Mouse (Mus musculus): ENCODE data around the gene Prdm10.

Prdm10 gene

DNA sequence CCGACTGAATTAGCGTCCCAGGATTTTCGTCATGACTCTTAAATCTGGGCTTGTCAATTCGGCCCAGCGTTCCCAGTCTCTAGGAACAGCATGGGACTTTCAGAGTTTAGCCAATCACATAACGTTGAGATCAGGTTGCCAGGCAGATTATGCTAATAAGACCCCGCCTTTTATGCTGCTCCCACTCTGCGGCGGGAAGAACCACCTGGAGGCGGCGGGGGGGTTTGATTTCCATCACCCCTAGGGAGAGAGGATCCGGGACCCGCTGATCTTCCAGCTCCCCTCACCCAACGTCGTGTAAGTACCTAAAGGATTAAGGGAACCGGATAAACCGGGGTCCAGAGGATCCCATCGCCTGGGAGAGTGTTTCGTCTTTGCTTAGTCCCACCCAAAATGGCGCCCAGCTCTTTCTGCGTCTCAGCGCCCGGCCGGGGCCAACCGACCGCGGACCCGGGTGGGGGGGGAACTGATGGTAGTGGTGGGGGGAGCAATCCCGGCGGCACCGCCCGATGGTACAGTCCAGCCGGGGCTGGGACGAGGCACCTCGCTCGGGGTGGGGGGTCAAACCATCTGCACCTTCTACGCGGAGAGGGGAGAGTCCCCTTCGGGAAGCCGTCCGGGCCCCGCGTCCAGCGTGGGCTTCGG lies at the start of gene Prdm10:
Gene Prdm10 (plus strand): TSS at position 173 of the 645 bp plus-strand sequence.
- DNase-seq (ENCODE audit: low spot score in 2 of 2) = peak; percentile 96 to 99

DNA sequence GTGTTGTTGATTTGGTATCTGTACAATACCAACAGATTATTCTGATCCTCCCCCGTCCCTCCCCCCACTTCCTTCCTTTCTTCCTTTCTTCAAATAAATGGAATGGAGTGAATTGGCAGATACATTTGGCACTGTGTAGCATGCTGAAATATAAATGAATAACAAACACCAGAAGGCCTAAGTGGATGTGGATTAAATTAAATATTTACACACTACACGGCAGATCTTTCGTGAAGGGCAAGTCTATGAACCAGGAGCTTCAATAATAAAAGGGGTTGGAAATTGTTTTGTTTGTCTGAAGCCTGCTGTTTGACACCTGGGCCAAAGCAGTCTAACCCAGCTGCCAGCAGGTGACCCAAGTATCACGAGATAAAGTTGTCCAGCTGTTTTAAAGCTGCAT lies 45.3 kb upstream of the Prdm10 start:
- no peak for DNase-seq (ENCODE audit: low spot score in 2 of 2)

DNA sequence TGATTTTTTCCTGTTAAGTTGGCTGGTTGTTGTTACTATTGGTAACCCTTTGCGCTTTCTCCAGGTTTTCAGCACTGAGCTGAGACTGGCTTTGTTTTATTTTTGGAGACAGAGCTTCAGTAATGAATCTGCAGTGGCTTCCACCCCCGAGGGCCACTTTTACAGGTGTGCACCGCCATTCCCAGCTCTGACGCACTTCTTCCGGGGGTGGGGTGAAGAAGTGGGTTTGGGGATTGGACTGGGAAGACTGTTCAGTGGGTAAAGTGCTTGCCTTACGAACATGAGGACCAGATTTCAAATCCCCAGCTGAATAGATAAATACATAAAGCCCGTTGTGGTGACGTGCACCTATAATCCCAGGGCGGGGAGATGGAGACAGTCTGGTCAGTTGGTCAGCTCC lies 44.8 kb upstream of the Prdm10 start:
- DNase-seq (ENCODE audit: low spot score in 2 of 2) = peak; percentile 29 to 43

DNA sequence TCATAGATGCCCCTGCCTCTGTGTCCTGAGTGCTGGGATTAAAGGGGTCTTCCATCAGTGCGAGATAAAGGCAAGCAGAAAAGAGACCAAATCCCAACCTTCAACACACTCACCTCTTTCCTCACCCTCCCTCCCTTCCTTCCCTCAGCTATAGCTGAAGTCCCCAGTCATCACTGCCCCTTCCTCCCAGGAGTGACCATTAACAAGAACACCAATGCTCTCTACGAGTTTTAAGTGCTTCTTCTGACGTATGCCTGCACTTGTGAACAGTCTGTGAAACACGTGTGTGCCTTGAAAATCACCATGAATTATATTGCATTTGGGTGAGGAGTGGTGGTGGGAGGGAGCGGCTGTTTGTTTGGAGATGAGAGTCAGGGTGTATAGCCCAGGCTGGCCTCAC lies 44.3 kb upstream of the Prdm10 start:
- DNase-seq (ENCODE audit: low spot score in 2 of 2) = no peak

DNA sequence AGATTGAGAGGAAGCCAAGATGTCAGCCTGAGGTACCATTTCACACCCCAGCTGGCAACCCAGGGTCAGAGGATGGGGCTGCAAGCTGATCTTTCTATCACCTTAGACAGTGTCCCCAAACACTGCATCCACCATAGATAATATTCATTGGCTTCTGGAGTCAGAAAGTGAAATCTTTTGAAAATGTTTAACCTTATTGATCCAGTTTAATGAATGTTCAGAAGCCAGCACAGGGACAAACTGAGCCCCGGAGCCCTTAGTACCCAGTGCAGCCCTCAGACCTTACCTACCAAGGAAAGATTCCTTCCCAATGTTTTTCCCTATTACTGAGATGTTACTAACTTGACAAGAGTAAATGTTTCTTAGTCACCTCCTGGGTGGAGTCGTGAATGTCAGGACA lies 41.8 kb upstream of the Prdm10 start:
- no peak for DNase-seq (ENCODE audit: low spot score in 2 of 2)

DNA sequence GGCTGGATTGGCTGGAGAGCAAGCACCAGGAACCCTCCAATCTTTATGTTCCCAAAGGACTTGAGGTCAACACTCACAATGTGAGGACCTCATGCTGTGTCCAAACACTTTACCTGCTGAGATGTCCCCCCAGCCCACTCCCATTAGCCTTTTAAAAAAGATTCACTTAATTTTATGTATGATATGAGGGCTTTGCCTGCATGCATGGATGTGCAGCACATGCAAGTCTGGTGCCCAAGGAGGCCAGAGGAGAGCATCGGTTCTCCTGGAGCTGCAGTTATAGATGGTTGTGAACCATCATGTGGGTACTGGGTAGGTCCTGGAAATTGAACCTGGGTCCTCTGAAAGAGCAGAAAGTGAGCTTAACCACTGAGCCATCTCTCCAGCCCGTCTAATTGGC lies 40.8 kb upstream of the Prdm10 start:
- no peak for DNase-seq (ENCODE audit: low spot score in 2 of 2)

DNA sequence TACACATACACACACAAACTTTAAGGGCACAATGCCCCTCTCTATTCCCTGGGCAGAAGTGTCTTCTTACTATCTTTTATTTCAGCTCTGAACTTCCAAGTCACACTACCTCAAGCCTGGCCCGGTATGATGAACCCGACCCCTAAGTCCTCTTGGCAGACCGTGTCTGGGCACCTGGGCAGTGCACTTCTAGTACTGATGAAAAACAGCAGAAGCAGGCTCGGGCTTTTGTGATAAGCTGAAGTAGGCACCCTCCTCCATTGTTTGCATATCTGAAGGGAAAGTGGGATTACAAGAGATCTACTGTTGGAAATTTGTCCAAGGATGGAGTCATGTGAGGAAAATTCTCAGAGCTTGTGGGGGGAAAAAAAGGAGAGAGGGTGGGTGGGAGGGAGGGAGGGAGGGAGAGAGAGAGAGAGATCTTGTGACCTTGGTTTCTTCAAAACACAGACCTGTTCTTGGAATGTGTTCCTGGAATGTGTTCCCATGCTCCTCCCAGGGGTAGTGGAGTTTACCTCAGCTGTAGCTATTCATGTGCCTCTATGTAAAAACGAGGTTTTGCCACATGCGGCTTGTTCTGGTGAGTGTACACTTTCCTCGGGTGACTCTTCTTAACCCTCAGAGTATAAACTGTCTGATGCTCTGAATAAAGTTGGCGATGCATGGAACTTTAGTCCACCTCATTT lies 39.7 kb upstream of the Prdm10 start:
- no peak for DNase-seq (ENCODE audit: low spot score in 2 of 2)

DNA sequence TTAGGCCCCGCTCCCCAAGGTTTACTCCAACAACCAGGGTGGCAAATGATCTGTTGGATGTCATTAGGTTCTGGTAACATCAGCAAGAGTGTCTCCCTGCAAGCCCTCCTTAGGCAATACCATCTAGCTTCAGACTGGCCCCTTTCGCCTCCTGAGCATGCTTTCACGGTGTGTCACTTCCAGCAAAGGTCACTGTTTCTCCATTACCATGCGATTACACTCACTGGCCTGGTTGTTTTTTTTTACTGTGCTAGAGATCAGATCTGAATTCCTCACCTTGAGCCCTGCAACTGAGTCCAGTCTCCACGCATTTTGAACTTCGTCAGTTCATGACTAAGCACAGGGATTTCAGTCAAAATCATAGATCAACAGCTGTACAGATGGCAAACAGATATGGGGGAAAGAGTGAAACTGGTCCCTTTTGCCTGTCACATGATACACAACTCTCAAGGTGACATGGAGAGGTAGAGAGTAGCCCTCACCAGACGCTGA lies 39.1 kb upstream of the Prdm10 start:
- no peak for DNase-seq (ENCODE audit: low spot score in 2 of 2)

DNA sequence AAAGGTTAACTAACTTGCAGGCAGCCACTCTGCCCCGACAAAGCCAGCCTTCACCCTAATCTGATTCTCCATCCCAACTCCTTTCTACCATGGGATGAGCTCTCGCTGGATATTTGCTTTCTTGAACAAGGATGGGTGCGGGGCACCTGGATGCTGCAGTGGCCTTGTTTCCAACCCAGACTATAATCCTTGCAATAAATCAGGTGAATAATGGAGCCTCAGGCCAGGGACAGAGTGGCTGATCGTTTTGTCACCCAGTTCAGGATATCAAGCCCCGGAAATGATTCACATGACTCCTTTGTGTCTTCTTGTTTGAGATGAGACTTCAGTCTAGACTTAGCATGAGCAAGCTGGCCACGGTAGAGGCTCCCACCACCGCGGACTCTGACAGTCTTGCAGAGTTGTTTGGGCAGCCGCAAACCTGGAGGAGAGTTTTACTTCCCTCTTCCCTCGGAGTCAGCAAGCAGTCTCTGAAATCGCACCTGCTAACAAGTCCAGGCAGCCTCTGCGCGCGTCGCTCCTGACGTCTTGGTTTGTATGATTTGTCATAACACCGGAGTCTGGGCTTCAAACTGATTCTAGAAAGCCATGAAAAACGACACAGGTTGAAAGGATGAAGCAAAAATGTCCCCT lies 36.9 kb upstream of the Prdm10 start:
- DNase-seq (ENCODE audit: low spot score in 2 of 2) = no peak

DNA sequence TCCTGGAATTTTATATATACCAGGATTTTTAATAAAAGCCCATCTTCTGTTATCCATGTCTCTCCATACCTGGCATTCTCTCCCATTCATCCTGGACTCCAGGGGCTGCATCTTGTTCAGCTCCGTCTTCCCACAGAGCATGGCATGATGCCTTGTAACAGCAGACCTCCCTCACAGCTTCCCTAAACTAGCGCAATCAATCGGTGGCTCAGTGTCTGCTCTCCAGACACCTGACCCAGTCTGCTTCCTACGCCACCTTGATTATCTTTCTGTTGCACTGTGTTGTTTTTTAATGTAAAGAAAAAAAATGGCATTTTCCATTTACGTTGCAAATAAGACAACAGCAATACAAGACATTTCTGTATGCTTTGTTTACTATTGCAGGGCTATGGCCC lies 36.4 kb upstream of the Prdm10 start:
- DNase-seq (ENCODE audit: low spot score in 2 of 2) = no peak

DNA sequence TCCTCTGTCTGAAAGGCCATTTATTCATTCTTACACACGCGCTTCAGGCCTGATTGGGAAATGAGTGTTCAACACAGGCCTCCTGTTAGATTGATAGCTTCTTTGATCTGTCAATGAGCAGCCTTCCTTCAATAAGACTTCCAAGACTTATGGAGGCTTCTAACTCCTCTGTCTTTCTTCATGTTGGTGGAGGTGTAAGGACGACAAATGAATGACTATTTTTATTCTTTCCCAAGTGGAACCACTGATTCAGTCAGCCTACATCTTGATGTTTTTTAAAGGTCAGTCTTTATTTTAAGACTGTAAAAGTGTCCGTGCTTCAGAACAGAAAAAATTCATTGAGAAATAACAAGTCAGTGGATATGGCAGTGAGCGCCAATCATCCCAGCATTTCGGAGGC lies 35.3 kb upstream of the Prdm10 start:
- DNase-seq (ENCODE audit: low spot score in 2 of 2) = no peak

DNA sequence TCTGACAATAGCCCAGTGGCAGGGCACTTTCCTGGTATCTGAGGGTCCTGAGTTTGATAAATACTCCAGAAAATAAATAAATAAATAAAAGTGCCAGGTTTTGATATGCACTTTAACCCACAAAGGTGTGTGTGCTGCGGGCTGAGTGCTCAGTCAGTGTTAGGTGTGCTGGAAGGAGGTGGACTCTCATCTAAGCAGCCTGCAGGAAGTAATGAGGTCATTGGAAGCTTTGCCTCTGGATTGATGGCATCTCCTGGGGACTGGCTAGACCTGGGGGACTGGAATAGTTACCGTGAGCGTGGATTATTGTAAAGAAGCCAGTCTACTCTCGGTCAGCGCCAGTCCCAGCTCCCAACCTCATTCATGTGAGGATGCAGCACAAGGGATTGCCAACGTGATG lies 33.9 kb upstream of the Prdm10 start:
- no peak for DNase-seq (ENCODE audit: low spot score in 2 of 2)

DNA sequence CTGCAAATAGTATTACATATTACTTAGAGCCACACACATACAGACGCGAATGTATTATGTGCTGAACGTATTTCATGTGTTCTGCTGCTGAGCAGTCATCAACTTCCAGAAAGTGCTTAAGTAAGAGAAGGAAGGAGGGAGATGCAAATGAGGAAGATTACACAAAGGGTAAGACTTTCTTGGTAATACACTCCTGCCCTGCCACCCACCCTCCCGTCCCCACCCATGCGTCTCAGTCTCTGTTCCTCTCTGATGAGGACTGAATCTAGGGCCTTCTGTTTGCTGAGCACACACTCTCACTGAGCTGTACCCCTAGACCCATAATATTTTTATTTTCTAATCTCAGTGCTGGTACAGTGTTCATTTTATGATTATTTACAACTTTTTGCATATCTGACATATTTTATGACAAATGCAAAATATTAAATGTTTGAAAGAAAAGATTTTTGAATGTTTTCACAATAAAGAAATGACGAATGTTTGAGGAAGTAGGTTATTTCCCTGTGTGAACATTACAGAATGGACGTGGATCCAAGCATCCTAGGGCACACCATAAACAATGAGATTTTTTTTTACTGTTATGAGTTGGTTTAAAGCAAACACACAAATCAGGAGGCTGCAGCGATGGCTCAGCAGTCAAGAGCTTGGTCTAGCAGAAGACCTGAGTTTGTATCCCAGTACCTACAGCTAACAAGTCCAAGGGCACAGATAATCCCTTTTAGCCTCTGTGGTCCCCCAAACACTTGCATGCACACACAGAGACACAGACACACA lies 32.7 kb upstream of the Prdm10 start:
- no peak for DNase-seq (ENCODE audit: low spot score in 2 of 2)

DNA sequence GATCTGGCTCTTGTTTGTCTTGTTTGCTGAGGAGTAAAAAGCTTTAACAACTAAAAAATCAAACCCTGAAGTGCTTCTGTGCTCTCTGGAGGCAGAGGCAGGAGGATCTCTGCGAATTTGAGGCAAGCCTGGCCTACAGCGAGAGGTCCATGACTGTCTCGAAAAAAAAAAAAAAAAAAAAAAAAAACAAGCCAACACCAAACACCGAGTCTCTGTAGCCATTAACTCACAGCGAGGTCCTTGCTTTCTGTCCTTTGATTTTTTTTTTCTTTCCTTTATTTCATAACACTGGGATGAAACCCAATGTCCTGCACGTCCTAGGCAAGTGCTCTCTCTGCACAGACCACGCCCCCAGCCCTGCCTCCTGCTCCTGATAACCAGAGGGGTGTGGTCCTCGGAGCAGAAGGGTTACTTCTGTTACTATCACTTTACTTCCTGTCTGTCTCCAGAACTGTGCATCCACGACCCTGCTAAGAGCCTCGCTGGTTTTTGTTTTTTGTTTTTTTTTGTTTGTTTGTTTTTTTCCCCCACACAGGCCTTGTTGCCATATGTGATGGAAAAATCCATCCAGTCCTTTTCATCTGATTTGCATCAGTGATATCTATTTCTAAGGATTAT lies 28.0 kb upstream of the Prdm10 start:
- no peak for DNase-seq (ENCODE audit: low spot score in 2 of 2)

DNA sequence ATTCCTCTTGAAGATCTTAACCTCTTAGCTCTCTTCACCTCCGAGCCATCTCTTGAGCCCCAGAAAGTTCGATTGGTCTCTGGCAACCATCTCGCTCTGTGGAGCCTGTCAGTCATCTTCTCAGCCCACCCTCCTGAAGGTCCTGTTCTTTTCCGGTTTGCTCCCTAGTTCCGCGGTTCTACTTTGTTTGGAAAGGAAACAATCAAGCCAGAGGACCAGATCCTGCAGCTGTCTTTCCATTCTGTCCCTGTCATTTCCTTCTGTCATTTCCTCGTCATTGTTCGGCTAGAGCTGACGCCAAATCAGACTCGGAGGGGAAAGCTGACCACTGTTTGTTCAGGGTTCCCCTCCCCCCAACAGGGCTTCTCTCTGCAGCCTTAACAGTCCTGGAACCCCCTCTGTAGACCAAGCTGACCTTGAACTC lies 27.0 kb upstream of the Prdm10 start:
- DNase-seq (ENCODE audit: low spot score in 2 of 2) = no peak

DNA sequence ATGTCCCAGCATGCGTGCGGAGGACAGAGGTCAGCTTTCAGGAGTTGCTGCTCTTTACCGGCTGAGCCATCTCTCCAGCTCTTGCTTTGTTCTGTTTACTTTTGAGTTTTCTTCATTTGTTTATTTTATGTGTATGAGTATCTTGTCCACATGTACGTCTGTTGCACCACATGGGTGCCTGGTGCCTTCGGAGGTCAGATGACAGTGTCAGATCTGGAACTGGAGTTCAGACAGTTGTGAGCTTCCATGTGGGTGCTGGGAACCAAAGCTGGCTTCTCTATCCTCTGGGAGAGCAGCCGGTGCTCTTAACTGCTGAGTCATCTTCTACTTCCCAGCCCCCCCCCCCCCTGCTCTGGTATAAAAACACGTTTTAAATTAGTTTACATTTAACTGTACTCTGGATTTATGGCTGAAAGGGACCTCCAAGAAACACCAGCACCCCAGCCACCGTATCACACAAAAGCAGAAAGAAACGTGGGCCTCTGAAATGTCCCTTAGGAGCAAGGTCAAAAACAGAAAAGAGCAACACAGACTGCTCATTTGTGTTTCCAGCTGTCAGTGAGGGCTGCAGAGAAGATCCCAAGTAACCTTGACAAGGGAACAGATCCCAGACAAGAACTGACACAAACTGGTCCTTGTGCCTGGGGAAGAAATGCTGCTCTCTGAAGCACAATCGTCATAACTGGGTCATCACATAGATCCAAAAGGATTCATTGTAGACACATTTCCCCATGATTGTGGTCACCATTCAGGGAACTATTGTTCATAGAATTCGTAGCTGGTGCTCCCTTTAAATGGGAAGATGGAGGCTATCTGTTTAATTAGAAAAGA lies 26.3 kb upstream of the Prdm10 start:
- no peak for DNase-seq (ENCODE audit: low spot score in 2 of 2)

DNA sequence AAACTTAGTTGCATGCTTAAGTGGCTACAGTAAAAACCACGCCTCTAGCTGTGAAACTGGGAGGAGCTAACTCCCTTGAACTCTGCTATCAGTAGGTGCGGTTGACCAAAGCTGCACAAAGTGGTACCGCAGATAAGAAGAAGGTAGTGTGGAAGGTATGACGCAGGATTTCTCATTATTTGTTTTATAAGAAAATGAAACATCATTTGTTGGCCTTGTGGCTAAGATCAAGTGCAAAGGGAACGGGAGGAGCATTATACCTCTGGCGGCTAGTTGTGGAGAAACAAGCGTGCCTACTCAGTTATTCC lies 25.7 kb upstream of the Prdm10 start:
- DNase-seq (ENCODE audit: low spot score in 2 of 2) = no peak

DNA sequence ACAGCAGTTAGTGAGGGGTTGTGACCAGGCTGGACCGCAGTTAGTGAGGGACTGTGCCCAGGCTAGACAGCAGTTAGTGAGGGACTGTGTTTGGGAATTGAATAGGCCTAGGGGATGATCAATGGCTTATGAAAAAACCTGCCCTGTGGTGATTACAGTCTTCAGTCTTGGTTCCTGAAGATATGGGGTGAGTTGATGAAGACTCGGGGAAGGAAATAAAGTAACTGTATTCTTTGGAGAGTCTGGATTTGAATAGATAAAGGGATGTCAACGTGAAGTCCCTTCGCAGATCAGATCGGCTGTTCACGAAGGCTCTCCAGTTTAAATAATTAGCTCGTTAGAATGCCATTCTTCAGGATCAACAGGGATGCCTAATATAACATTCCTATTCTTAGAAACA lies 24.4 kb upstream of the Prdm10 start:
- DNase-seq (ENCODE audit: low spot score in 2 of 2) = no peak

DNA sequence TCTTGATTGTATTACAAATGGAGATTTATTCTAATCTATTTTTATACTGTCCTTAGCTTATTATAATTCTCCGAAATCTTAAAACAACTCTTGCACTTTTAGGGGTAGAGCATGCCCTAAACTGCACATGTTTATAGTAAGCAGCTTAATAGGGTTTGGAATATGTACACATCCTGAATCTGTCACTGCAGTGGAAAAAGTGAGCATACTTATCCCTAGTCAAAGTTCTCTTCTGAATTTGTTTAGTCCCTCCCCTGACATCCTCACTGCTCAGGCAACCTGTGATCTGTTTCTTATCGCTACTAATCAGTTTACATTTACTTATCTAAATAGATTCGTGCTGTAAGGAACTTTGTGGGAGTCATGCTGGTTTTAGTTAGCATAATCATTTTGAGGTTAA lies 22.1 kb upstream of the Prdm10 start:
- no peak for DNase-seq (ENCODE audit: low spot score in 2 of 2)

DNA sequence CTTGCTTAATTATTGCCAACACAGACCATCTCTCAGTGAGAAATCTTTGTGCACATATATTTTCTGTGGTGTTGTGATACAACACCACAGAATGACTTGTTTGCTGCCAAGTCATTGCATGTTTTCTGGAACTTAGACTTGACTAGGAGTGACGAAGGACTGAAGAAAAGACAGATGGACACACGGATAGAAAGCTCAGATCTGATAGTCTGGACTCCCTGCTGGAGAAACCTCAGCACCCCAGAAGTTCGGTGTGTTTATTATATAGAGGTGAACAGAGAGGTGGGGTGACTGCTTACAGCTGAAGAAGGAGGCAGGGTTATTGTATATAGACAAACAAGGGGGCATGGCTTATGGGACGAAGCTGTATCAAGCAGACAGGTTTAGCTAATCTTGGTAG lies 20.1 kb upstream of the Prdm10 start:
- no peak for DNase-seq (ENCODE audit: low spot score in 2 of 2)

Data from right cerebral cortex, postnatal 10 days (tissue).